Mouse (Mus musculus) cerebellum, adult 2 months (tissue): ENCODE measurements at regions not wholly inside any gene's neighbourhood (a gene's known extent, or its start where the extent isn't known, plus 50 kb on each side); places are given as distances from the start of the nearest gene placed in this dataset.

Experiments
- CTCF ChIP-seq: fragments of 200-500 bp; IDR thresholded peaks from 2 replicates; pipeline ENCODE4 v1.5.1; 2011; ENCODE audit warnings: low read depth, mild to moderate bottlenecking, control low read depth, low read length, moderate library complexity, borderline replicate concordance; ENCODE audit not compliant: insufficient read depth
- POLR2A ChIP-seq: fragments of 200-500 bp; IDR thresholded peaks from 2 replicates; pipeline ENCODE4 v1.6.1; 2011; ENCODE audit warnings: low read length, control low read depth, borderline replicate concordance; ENCODE audit not compliant: insufficient read depth

DNA sequence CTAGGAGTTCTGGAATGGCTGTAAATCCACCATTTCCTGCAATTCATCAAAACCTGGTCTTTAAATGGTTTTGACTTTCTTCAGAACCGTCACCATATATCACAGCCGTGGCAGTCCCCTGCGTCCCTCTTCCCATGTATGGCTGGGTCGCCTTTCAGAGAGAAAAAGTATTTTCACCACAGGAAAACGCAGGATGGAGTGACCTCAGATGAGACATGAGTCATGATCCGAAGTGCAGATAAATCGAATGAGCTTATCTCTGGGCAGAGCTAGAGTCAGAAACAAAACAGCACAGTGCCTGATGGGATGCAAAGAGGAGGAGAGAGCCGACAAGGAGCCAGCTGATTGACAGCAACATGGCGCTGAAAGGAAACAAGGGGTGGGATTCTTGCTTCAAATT lies 250.4 kb downstream of the Hlx start:
- TF ChIP-seq POLR2A, result no peak
- no peak for TF ChIP-seq CTCF
